Mouse (Mus musculus) midbrain, embryonic 11.5 days (tissue): ENCODE results near the gene Col5a2. TPM values are rescaled to one million over a fixed set of nuclear protein-coding genes. Genes with fewer than 3 reads are reported as not detected.
"Not testable (repeated sequence)": the region's sequence is repeated elsewhere in the genome, so short reads cannot be mapped to it uniquely, and the experiment has no call there.

Experiments used
- ATAC-seq: fragments of 200-750 bp; cut with Nextera tagmentation; 2 replicates; pipeline ENCODE4 v1.8.0; 2017; ENCODE audit warnings: moderate TSS enrichment, moderate library complexity; ENCODE audit not compliant: low FRiP score
- DNase-seq: peaks from one replicate; pipeline ENCODE4 v3.0.0; 2015; ENCODE audit warnings: low spot score; ENCODE audit errors: missing footprints
- H3K27ac ChIP-seq: fragments of 300-500 bp; sonication (generic); 2 replicates; pipeline ENCODE4 v1.5.1; 2014; ENCODE audit warnings: low read depth, low read length
- H3K27me3 ChIP-seq: fragments of 300-500 bp; sonication (generic); 2 replicates; pipeline ENCODE4 v1.6.1; 2014; ENCODE audit warnings: mild to moderate bottlenecking, low read length, moderate library complexity, mixed read lengths; ENCODE audit not compliant: control insufficient read depth, insufficient read depth
- H3K36me3 ChIP-seq: fragments of 300-500 bp; sonication (generic); 2 replicates; pipeline ENCODE4 v1.6.1; 2014; ENCODE audit warnings: mild to moderate bottlenecking, low read length, moderate library complexity, mixed read lengths; ENCODE audit not compliant: control insufficient read depth, insufficient read depth
- H3K4me1 ChIP-seq: fragments of 300-500 bp; sonication (generic); 2 replicates; pipeline ENCODE4 v1.6.1; 2014; ENCODE audit warnings: low read length; ENCODE audit not compliant: control insufficient read depth, insufficient read depth
- H3K4me2 ChIP-seq: fragments of 300-500 bp; sonication (generic); 2 replicates; pipeline ENCODE4 v1.6.1; 2014; ENCODE audit warnings: mild to moderate bottlenecking, moderate library complexity
- H3K4me3 ChIP-seq: fragments of 300-500 bp; sonication (generic); 2 replicates; pipeline ENCODE4 v1.5.1; 2014; ENCODE audit warnings: low read depth, low read length
- H3K9ac ChIP-seq: fragments of 300-500 bp; sonication (generic); 2 replicates; pipeline ENCODE4 v1.6.1; 2014; ENCODE audit warnings: low read length
- H3K9me3 ChIP-seq: fragments of 300-500 bp; sonication (generic); 2 replicates; pipeline ENCODE4 v1.6.1; 2016; ENCODE audit warnings: low read length; ENCODE audit not compliant: control insufficient read depth
- WGBS: fragments of 180-500 bp; shearing (Covaris S2); extraction: QIAGEN DNeasy Blood & Tissue Kit; methylation state at CpG from one replicate; pipeline ENCODE4 v1.1.7; 2014; 5-methylcytosine and 5-hydroxymethylcytosine counted together
- polyA plus RNA-seq: library from polyadenylated mRNA; unstranded; fragments of >200 nt; fragmentation: Nextera tagmentation; extraction: Ambion mirVana; gene quantifications from 2 replicates; pipeline ENCODE4 v1.2.1, GENCODE M21; 2014

Gene Col5a2
- 25.2 and 25.5 TPM in 2 replicates for polyA plus RNA-seq

GRCm38 (mm10) chr1:45502865-45503332, at the start of gene Col5a2:
Gene Col5a2 (minus strand): TSS chr1:45503282.
- Histone ChIP-seq H3K4me3 (peak within 1 kb of the TSS; percentile 36), H3K27me3 (no peaks in the 10 kb centered on the region), H3K9ac (peak within 1 kb of the TSS; percentile 70), H3K27ac (peak within 1 kb of the TSS; percentile 48; the same call in 1 of the 2 replicates), H3K4me1 (no peaks in the 10 kb centered on the region), H3K4me2 (peak within 1 kb of the TSS; percentile 44), H3K36me3 (no peaks in the 10 kb centered on the region), H3K9me3 (no peaks in the 10 kb centered on the region)
- ATAC-seq (peak; percentile 70), DNase-seq (peak; percentile 94)
- 46% methylated on average over 12 of the region's 12 CpGs for WGBS

- Histone ChIP-seq H3K4me1 (no peaks in the 10 kb centered on the region), H3K9ac (no peak overlapping the region), H3K36me3 (no peaks in the 10 kb centered on the region), H3K9me3 (no peaks in the 10 kb centered on the region), H3K4me2 (no peak overlapping the region), H3K4me3 (no peak overlapping the region), H3K27me3 (no peaks in the 10 kb centered on the region), H3K27ac (no peak overlapping the region)
- DNase-seq (no peak), ATAC-seq (no peak)
- WGBS, result 86% methylated on average over 4 of the region's 4 CpGs
These were observed 47.4 kb upstream of the Col5a2 start for GRCm38 (mm10) chr1:45550531-45550930.

- Histone ChIP-seq H3K4me2 (no peak overlapping the region), H3K4me1 (no peaks in the 10 kb centered on the region), H3K9me3 (no peaks in the 10 kb centered on the region), H3K27me3 (no peaks in the 10 kb centered on the region), H3K4me3 (no peak overlapping the region), H3K27ac (no peak overlapping the region), H3K36me3 (no peaks in the 10 kb centered on the region), H3K9ac (no peak overlapping the region)
- ATAC-seq, result no peak
- 77% methylated on average over 1 of the region's 1 CpGs for WGBS
- no peak for DNase-seq
These were observed 38.8 kb upstream of the Col5a2 start for GRCm38 (mm10) chr1:45541888-45542287.

GRCm38 (mm10) chr1:45541161-45541560, 38.1 kb upstream of the Col5a2 start:
- no peaks in the 10 kb centered on the region for H3K4me1 ChIP-seq
- no peak overlapping the region for H3K4me2 ChIP-seq
- no peaks in the 10 kb centered on the region for H3K9me3 ChIP-seq
- ATAC-seq, result no peak
- H3K27me3 ChIP-seq, result no peaks in the 10 kb centered on the region
- WGBS, result 75% methylated on average over 2 of the region's 2 CpGs
- no peak for DNase-seq
- no peak overlapping the region for H3K4me3 ChIP-seq
- H3K9ac ChIP-seq, result no peak overlapping the region
- H3K27ac ChIP-seq, result no peak overlapping the region
- no peaks in the 10 kb centered on the region for H3K36me3 ChIP-seq

- no peak for ATAC-seq
- H3K9ac ChIP-seq, result no peak overlapping the region
- no peak overlapping the region for H3K4me3 ChIP-seq
These were observed 28.4 kb upstream of the Col5a2 start for GRCm38 (mm10) chr1:45531486-45531885.

GRCm38 (mm10) chr1:45527476-45527875, 24.4 kb upstream of the Col5a2 start:
- not testable (repeated sequence) for H3K9me3 ChIP-seq, H3K27me3 ChIP-seq, H3K9ac ChIP-seq, H3K4me1 ChIP-seq, ATAC-seq, H3K27ac ChIP-seq, DNase-seq, H3K4me3 ChIP-seq, H3K4me2 ChIP-seq, H3K36me3 ChIP-seq

More at GRCm38 (mm10) chr1:45531486-45531885, 28.4 kb upstream of the Col5a2 start:
- 88% methylated on average over 2 of the region's 2 CpGs for WGBS
- Histone ChIP-seq H3K4me2 (no peak overlapping the region), H3K36me3 (no peaks in the 10 kb centered on the region), H3K27me3 (no peaks in the 10 kb centered on the region), H3K4me1 (no peaks in the 10 kb centered on the region), H3K9me3 (no peaks in the 10 kb centered on the region), H3K27ac (no peak overlapping the region)
- no peak for DNase-seq

GRCm38 (mm10) chr1:45523601-45524000, 20.5 kb upstream of the Col5a2 start:
- no peaks in the 10 kb centered on the region for H3K36me3 ChIP-seq
- no peaks in the 10 kb centered on the region for H3K27me3 ChIP-seq
- no peak for ATAC-seq
- H3K4me1 ChIP-seq, result no peaks in the 10 kb centered on the region
- no peak overlapping the region for H3K4me3 ChIP-seq
- no peak overlapping the region for H3K9ac ChIP-seq
- H3K4me2 ChIP-seq, result no peak overlapping the region
- H3K9me3 ChIP-seq, result no peaks in the 10 kb centered on the region
- WGBS, result 89% methylated on average over 3 of the region's 3 CpGs
- no peak for DNase-seq
- no peak overlapping the region for H3K27ac ChIP-seq

- no peak for DNase-seq
- H3K9ac ChIP-seq, result no peak overlapping the region
- no peaks in the 10 kb centered on the region for H3K27me3 ChIP-seq
- WGBS, result 81% methylated on average over 2 of the region's 2 CpGs
- no peak overlapping the region for H3K4me2 ChIP-seq
- no peaks in the 10 kb centered on the region for H3K36me3 ChIP-seq
- H3K9me3 ChIP-seq, result no peaks in the 10 kb centered on the region
- no peak overlapping the region for H3K4me3 ChIP-seq
- H3K27ac ChIP-seq, result no peak overlapping the region
- no peaks in the 10 kb centered on the region for H3K4me1 ChIP-seq
- no peak for ATAC-seq
These were observed 18.4 kb upstream of the Col5a2 start for GRCm38 (mm10) chr1:45521486-45521885.

GRCm38 (mm10) chr1:45502241-45502741, 791 bp downstream of the Col5a2 start:
- 8% methylated on average over 11 of the region's 11 CpGs for WGBS
- H3K27me3 ChIP-seq, result no peaks in the 10 kb centered on the region
- no peaks in the 10 kb centered on the region for H3K36me3 ChIP-seq
- H3K4me3 ChIP-seq, result peak overlapping the region; percentile 36
- H3K9me3 ChIP-seq, result no peaks in the 10 kb centered on the region
- peak overlapping the region; percentile 48; the same call in 1 of the 2 replicates for H3K27ac ChIP-seq
- DNase-seq (peak; percentile 94), ATAC-seq (peak; percentile 77)
- H3K9ac ChIP-seq, result peak overlapping the region; percentile 70
- H3K4me2 ChIP-seq, result peak overlapping the region; percentile 44
- no peaks in the 10 kb centered on the region for H3K4me1 ChIP-seq
